Mouse (Mus musculus) intestine, embryonic 15.5 days (tissue): ENCODE data around the gene Sclt1. TPM values are rescaled to one million over a fixed set of nuclear protein-coding genes. Genes with fewer than 3 reads are reported as not detected.

Source experiments
- ATAC-seq: fragments of 200-750 bp; cut with Nextera tagmentation; 2 replicates; pipeline ENCODE4 v1.8.0; 2017; ENCODE audit warnings: moderate TSS enrichment, moderate library complexity
- H3K27ac ChIP-seq: fragments of 300-500 bp; sonication (generic); 2 replicates; pipeline ENCODE4 v1.5.1; 2015; ENCODE audit warnings: mild to moderate bottlenecking, inconsistent platforms
- H3K27me3 ChIP-seq: fragments of 300-500 bp; sonication (generic); replicated peaks from 2 replicates; pipeline ENCODE4 v1.6.1; 2015; ENCODE audit warnings: inconsistent platforms
- H3K36me3 ChIP-seq: fragments of 300-500 bp; sonication (generic); 2 replicates; pipeline ENCODE4 v1.6.1; 2015; ENCODE audit warnings: inconsistent platforms
- H3K4me1 ChIP-seq: fragments of 300-500 bp; sonication (generic); replicated peaks from 2 replicates; pipeline ENCODE4 v1.6.1; 2015; ENCODE audit warnings: inconsistent platforms
- H3K4me2 ChIP-seq: fragments of 300-500 bp; sonication (generic); replicated peaks from 2 replicates; pipeline ENCODE4 v1.6.1; 2015; ENCODE audit warnings: mild to moderate bottlenecking, inconsistent platforms
- H3K4me3 ChIP-seq: fragments of 300-500 bp; sonication (generic); replicated peaks from 2 replicates; pipeline ENCODE4 v1.5.1; 2015; ENCODE audit warnings: inconsistent platforms
- H3K9ac ChIP-seq: fragments of 300-500 bp; sonication (generic); 2 replicates; pipeline ENCODE4 v1.6.1; 2015; ENCODE audit warnings: inconsistent platforms
- H3K9me3 ChIP-seq: fragments of 300-500 bp; sonication (generic); 2 replicates; pipeline ENCODE4 v1.6.1; 2016; ENCODE audit warnings: inconsistent platforms
- WGBS: fragments of 180-500 bp; shearing (Covaris S2); methylation state at CpG from one replicate; pipeline ENCODE4 v1.1.7; 2015; 5-methylcytosine and 5-hydroxymethylcytosine counted together
- polyA plus RNA-seq: library from polyadenylated mRNA; unstranded; fragments of >200 nt; fragmentation: Nextera tagmentation; extraction: Ambion mirVana; gene quantifications from 2 replicates; pipeline ENCODE4 v1.2.1, GENCODE M21; 2015

The Sclt1 gene
- polyA plus RNA-seq, 1 experiment from 2014 or later = 16.9 TPM

- Histone ChIP-seq H3K27ac (peak overlapping the region; percentile 80), H3K36me3 (no peaks in the 10 kb centered on the region), H3K9me3 (no peaks in the 10 kb centered on the region), H3K4me2 (peak overlapping the region; percentile 42), H3K9ac (no peak overlapping the region), H3K4me1 (peaks cover 40% of the 10 kb centered on the region), H3K27me3 (no peaks in the 10 kb centered on the region), H3K4me3 (no peak overlapping the region)
- 47% methylated on average over 8 of the region's 8 CpGs for WGBS
- ATAC-seq = peak; percentile 94
Observed at GRCm38 (mm10) chr3:41581436-41581835, 160.9 kb downstream of the Sclt1 start.

DNA sequence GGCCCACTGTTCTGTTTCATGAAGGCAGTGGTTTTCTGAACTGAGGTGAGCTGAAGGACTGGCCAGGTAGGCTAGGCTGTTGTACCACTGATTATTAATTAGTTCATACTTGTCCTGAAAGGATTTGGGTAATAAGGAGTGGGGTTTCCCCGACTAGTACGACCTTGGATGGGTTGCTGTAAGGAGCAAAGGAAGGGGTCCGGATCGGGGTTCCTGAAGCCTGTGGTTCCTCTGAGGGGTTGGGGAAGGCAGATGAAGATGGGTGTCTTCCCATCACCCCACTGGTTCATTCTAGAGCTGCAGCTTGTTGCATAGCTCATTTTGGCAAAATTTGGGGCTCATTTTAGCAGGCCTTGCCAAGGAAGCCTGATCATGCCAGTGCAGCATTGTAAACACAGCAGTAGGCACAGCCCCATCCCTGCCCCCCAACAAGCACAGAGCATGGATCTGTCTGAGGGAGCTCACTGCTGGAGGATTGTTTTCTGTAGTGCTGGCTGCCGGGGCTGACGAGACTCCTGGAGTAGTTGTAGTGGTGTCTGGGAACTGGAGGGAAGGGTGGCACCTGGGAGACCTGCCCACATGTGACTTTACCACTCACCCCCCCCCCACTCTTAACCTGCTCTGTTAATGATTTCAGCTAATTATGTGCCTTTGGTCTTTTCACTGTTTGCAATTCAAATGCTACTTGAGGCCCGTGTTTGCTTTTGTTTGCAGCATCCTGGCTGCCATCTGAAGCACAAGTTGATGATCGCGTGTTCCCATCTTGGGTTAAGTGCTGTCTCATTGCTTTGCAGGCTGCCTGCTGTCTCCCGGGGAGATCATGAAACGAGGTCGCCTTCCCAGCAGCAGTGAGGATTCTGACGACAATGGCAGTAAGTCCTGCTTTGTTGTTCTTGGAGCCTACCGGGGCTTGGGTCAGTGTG is 161.7 kb downstream of the Sclt1 start:
- peak overlapping the region; percentile 80 for H3K27ac ChIP-seq
- no peaks in the 10 kb centered on the region for H3K9me3 ChIP-seq
- H3K36me3 ChIP-seq = no peaks in the 10 kb centered on the region
- no peaks in the 10 kb centered on the region for H3K27me3 ChIP-seq
- no peak overlapping the region for H3K4me3 ChIP-seq
- H3K9ac ChIP-seq = no peak overlapping the region
- peaks cover 43% of the 10 kb centered on the region for H3K4me1 ChIP-seq
- 50% methylated on average over 14 of the region's 14 CpGs for WGBS
- H3K4me2 ChIP-seq = peak overlapping the region; percentile 42
- peak; percentile 32 for ATAC-seq

- Histone ChIP-seq H3K27ac (peak overlapping the region; percentile 80; the same call in 1 of the 2 replicates), H3K9ac (no peak overlapping the region), H3K4me2 (no peak overlapping the region), H3K9me3 (no peaks in the 10 kb centered on the region), H3K27me3 (no peaks in the 10 kb centered on the region), H3K4me3 (no peak overlapping the region), H3K36me3 (no peaks in the 10 kb centered on the region), H3K4me1 (peaks cover 50% of the 10 kb centered on the region)
- ATAC-seq = no peak
- WGBS = 67% methylated on average over 4 of the region's 4 CpGs
Observed at GRCm38 (mm10) chr3:41579873-41580272, 162.4 kb downstream of the Sclt1 start.

DNA sequence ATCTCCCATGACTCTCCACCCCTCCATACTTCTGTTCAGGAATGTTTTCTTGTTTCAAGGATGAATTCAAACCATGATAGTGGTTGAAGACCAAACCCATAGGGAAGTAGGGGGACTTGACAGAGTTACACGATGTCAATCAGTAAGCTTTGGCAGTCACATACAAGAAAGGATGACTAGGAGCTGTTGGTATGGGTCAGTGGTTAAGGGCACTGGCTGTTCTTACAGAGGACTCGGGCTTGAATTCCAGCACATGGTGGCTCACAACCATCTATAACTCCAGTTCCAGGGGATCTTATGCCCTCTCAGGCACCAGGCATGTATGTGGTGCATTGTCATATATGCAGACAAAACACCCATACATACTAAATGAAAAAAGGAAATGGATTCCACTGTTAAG is 165.1 kb downstream of the Sclt1 start:
- 86% methylated on average over 2 of the region's 2 CpGs for WGBS
- H3K4me1 ChIP-seq = peaks cover 52% of the 10 kb centered on the region
- no peak for ATAC-seq

More for the DNA sequence above, 165.1 kb downstream of the Sclt1 start:
- no peaks in the 10 kb centered on the region for H3K36me3 ChIP-seq
- no peak overlapping the region for H3K4me2 ChIP-seq
- H3K27ac ChIP-seq = no peak overlapping the region
- H3K27me3 ChIP-seq = no peaks in the 10 kb centered on the region
- no peaks in the 10 kb centered on the region for H3K9me3 ChIP-seq
- H3K9ac ChIP-seq = no peak overlapping the region
- no peak overlapping the region for H3K4me3 ChIP-seq

Other genes with a start within 250 kb of the Sclt1 start
- 21.8 and 24.1 TPM in 2 replicates for gene Jade1, start 186.8 kb downstream of the Sclt1 start, polyA plus RNA-seq
- 17.4 and 19.1 TPM in 2 replicates for gene D3Ertd751e, start 97 bp upstream of the Sclt1 start, polyA plus RNA-seq